Comparison of ENCODE assay signal across 11 mouse cellular contexts in genomic region chr11:72712721-72713120, GRCm38 (mm10). TPM values are rescaled to one million over a fixed set of nuclear protein-coding genes. Genes with fewer than 3 reads are reported as not detected.
DNase-seq lines count a peak whose midpoint lies in the region; ATAC-seq and TF ChIP-seq lines count a peak whose summit lies in the region.
"Had no signal": no experiment of that assay in that cellular context is flagged by ENCODE, and none has a peak within 500 bp of the region (broad histone marks: within the 10 kb centered on the region; RNA-seq: fewer than 3 reads in every experiment).

No protein-coding gene starts in this region.

- peaks cover 45% of the 10 kb centered on the region for H3K36me3 ChIP-seq in kidney, embryonic 15.5 days

- TF ChIP-seq CTCF in cerebellum, adult 2 months (IDR thresholded peaks at IDR 0.05; ENCODE audit: borderline replicate concordance, insufficient read depth, low read depth, low read length), result no peak

- ATAC-seq in kidney, embryonic 15.5 days (replicated peaks; ENCODE audit: low FRiP score), result no peak
- no peak for ATAC-seq in erythroblast, adult 5-6 weeks (replicated peaks; ENCODE audit: low FRiP score, poor library complexity, severe bottlenecking)
- ATAC-seq: lung, postnatal 0 days; midbrain, embryonic 16.5 days had no signal

- no peak overlapping the region for H3K4me2 ChIP-seq in kidney, embryonic 15.5 days
- H3K4me2 ChIP-seq: hindbrain, embryonic 15.5 days had no signal

- no peak overlapping the region for H3K27ac ChIP-seq in kidney, embryonic 15.5 days
- no peak overlapping the region for H3K27ac ChIP-seq in cerebellum, adult 2 months (ENCODE audit: insufficient read depth, low read length)
- H3K27ac ChIP-seq: hindbrain, embryonic 15.5 days had no signal

- no peaks in the 10 kb centered on the region for H3K27me3 ChIP-seq in kidney, embryonic 15.5 days
- H3K27me3 ChIP-seq in cerebellum, adult 2 months (ENCODE audit: control insufficient read depth, insufficient read depth, low read length), result no peaks in the 10 kb centered on the region
- H3K27me3 ChIP-seq: hindbrain, embryonic 15.5 days had no signal

- no peak overlapping the region for H3K4me3 ChIP-seq in kidney, embryonic 15.5 days (replicated peaks)
- H3K4me3 ChIP-seq in cerebellum, adult 2 months (replicated peaks; ENCODE audit: insufficient read depth, low read depth, low read length), result no peak overlapping the region
- H3K4me3 ChIP-seq: hindbrain, embryonic 15.5 days had no signal

- H3K9me3 ChIP-seq in kidney, embryonic 15.5 days (replicated peaks), result no peaks in the 10 kb centered on the region
- H3K9me3 ChIP-seq: hindbrain, embryonic 15.5 days had no signal

- 88% methylated on average over 5 of the region's 5 CpGs for WGBS in kidney, embryonic 15.5 days
- 73% methylated on average over 5 of the region's 5 CpGs for WGBS in cerebellum, adult 2 months

- peak; percentile 13 for DNase-seq in adrenal gland, postnatal 10 days
- no peak for DNase-seq in adrenal gland, adult 18-20 months (ENCODE audit: low spot score in 2 of 2)
- peak; percentile 51 to 52 for DNase-seq in kidney, postnatal 25 days
- peak; percentile 14 to 21 for DNase-seq in layer of hippocampus, postnatal 10 days (ENCODE audit: low spot score in 2 of 2)
- DNase-seq in right cerebral cortex, postnatal 14 days, result peak; percentile 81
- DNase-seq in cerebellum, adult 2 months, result no peak

- no peaks in the 10 kb centered on the region for H3K4me1 ChIP-seq in kidney, embryonic 15.5 days
- H3K4me1 ChIP-seq in cerebellum, adult 2 months (ENCODE audit: control insufficient read depth, insufficient read depth, low read length), result no peaks in the 10 kb centered on the region
- H3K4me1 ChIP-seq: hindbrain, embryonic 15.5 days had no signal

- no peak for TF ChIP-seq POLR2A in cerebellum, adult 2 months (IDR thresholded peaks at IDR 0.05; ENCODE audit: borderline replicate concordance, insufficient read depth, low read length)

- no peak overlapping the region for H3K9ac ChIP-seq in kidney, embryonic 15.5 days
- H3K9ac ChIP-seq: hindbrain, embryonic 15.5 days had no signal

RNA-seq across cellular contexts. Expression of gene Ankfy1, which starts 22.9 kb away (rescaled TPM):
- total RNA-seq in adrenal gland, postnatal 10 days (2021), result 10 to 100 TPM; 31.0 to 39.8 TPM
- total RNA-seq in adrenal gland, adult 18-20 months (2021), result 10 to 100 TPM; 33.5 to 40.1 TPM
- 23.1 and 23.7 TPM in 2 replicates for polyA plus RNA-seq in kidney, embryonic 15.5 days (2015; fragmentation: Nextera tagmentation; extraction: Ambion mirVana)
- 10 to 100 TPM; 44.4 to 50.0 TPM for total RNA-seq in layer of hippocampus, postnatal 10 days (2021)
- 26.9 and 28.1 TPM in 2 replicates for polyA plus RNA-seq in cerebellum, adult 2 months (2012; rRNA removed)
- total RNA-seq in erythroblast, adult 5-6 weeks (2015; ENCODE audit: low replicate concordance), result 28.0 and 45.5 TPM in 2 replicates
- 37.1 and 51.4 TPM in 2 replicates for total RNA-seq in erythroblast, adult 5-6 weeks (2017; ENCODE audit: low replicate concordance)

Comparison
In these comparisons a context has a peak if more than half of its experiments do, and no peak if none do; other contexts are left out.
1. DNase-seq: peak in adrenal gland, postnatal 10 days (single experiment), kidney, postnatal 25 days (2 of 2), layer of hippocampus, postnatal 10 days (2 of 2) and right cerebral cortex, postnatal 14 days (single experiment); none in adrenal gland, adult 18-20 months (0 of 2) and cerebellum, adult 2 months (0 of 2).